Mouse (Mus musculus) gastrocnemius, postnatal 14 days (tissue): ENCODE measurements around the gene Vps35l. TPM values are rescaled to one million over a fixed set of nuclear protein-coding genes. Genes with fewer than 3 reads are reported as not detected.

Experiments
- DNase-seq: peaks from one replicate; pipeline ENCODE4 v3.0.0; 2021; ENCODE audit warnings: mixed read lengths
- intact Hi-C: fragments of 180-260 bp; cut with DNase I; formaldehyde crosslinking; loops from one replicate; pipeline ENCODE4 v1.15.1; 2025; ENCODE audit warnings: low total_unique reads
- total RNA-seq, 2 experiments: library from RNA; stranded (reverse); gene quantifications; 2 replicates each; pipeline ENCODE4 v1.2.3; 2021

The Vps35l gene
- total RNA-seq, 2 experiments from 2014 or later = 21.2 to 24.2 TPM

DNA sequence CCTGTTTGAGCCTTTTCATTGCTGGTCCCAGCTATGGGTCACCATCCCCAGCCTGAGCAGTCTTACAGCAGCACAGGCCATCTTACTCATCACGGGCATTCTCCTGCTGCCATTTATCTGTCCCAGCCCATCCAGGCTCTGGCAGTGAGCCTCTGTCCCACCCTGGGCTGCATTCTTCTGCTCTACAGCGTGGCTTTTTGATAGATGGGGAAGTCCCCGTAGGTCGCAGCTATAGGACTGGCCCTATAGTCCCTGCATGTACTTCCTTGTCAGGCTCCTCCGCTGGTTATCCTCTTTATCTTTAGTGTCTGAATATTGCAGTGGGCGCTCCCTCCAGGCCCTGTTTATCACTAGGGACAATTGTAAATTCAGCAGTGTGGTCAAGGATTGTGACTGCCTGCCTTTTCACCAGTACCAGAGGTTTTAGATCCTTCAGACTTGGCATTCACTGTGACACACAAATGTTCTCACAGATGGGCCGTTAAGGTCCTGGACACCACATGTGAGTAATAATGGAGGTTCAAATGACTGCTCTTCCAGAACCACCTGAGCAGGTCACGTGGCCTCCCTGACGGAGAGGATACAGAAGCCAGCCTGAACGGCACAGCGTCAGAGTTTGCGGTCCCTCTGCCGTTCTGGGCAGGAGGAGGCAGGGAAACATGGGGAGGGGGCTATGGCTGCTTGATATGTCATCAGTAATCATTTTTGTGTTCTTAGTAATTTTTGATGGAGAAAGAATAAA is 11.0 kb upstream of the Vps35l start:
- intact Hi-C loops = no loop called here
- DNase-seq = no peak

DNA sequence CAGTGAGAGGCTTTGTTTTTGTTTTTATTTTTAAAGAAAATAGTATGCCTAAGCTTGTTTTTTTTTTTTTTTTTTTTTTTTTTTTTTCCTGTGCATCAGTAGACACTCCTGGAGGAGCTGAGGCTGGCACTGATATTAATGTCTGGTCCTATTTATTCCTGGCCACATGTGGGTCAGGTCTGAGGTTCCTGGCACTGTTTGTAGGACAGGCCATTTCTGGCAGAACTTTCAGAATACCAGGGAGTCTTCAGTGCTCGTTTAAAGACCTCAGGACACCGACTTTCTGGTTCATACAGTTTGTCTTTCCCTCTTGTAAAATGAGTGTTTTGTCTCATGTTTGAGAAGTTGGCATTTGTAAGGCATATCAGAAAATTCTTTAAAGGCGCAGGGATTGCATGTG is 8.2 kb upstream of the Vps35l start:
- DNase-seq = no peak
- intact Hi-C loops = no loop called here

DNA sequence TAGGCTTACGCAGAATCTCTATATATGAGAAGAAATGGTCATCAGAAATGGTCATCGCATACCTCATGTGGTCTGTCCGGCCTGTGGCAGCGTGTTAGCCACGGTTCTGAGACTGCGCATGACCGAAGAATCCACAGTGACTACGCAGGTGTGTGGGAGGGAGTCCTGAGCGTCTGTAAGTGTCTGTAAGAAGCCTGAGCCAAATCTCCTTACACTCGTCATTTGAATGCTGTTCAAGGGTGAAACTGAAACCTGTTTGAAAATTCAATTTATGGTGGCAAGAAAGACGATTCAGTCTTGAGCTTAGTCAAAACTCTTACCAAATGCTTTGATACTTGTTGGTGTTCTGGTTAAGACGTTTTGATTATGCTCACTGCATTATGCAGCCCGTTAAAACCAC is 6.8 kb upstream of the Vps35l start:
- intact Hi-C loops = no loop called here

DNA sequence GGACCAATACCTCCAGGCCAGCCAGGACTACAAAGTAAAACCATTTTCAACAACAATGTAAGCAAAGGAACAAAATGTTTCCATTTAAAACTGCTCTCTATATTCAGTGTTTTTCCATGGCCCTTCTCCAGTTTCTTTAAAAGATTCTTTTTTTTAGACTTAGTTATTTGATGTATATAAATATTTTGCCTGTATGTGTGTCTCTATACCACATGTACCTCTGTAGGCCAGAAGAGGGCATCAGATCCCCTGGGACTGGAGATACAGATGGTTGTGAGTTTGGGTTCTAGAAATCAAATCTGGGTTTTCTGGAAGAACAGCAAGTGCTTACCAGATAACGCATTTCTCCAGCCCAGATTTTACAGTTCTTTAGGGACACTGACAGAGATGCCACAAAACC is 1.3 kb upstream of the Vps35l start:
- intact Hi-C loops = no loop called here

More for the DNA sequence above, 6.8 kb upstream of the Vps35l start:
- no peak for DNase-seq

DNA sequence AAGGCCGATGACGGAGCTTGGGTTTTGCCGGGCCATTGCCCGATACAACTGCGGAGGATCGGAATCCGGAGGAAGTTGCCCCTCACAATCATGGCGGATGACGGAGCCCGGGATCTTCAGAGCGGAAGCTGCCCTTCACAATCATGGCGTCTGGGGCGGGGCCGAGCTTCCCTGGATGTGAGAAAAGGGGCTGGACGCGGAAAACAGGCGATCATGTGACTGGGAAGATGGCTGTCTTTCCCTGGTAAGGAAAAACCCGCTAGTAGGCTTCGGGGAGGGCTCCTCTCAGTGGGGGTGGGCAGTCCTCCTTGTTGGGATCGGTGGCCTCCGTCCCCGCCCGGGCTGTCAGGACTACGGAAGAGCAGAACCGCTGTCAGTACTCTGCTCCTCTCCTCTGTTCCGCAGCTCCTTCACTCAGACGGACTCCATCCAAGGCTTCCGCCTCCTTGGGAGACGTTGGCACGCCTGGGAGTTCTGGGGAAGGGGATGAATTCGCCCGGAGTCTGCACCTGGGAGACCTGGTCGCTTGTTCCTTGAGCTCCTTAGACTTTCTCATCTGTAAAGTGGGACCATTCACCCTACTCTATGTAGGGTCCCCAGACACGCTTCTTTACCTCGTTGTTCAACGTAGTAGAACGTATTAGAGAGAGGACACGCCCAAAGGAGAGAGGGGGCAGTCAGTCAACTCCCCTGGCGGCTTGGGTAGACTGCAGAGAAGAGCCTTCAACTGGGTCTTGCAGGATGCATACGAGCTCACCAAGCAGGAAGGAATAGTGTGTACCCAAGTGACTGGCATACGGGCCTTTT is 709 bp downstream of the Vps35l start:
- intact Hi-C loops = no loop called here
- DNase-seq = peak; percentile 98

More for the DNA sequence above, 1.3 kb upstream of the Vps35l start:
- no peak for DNase-seq

DNA sequence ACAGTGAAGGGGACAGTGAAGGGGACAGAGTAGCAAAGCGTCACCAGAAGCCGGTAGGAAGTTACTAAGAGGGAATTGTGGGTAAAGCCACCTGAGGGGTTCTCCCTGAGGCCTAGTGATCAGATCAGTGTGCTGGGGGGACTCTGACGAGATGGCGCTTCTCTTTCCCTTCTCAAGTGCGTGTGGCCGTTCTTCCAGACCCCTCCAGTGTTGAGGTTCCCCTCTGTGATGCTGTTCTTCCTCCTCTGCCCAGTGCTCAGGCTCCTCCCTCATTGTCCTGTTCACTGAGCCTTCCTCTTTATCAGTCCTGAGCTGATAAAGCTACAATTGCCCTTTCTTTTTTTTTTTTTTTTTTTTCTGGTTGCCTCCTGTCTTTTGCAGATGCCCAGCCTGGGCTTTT is 2.3 kb downstream of the Vps35l start:
- intact Hi-C loops = no loop called here

DNA sequence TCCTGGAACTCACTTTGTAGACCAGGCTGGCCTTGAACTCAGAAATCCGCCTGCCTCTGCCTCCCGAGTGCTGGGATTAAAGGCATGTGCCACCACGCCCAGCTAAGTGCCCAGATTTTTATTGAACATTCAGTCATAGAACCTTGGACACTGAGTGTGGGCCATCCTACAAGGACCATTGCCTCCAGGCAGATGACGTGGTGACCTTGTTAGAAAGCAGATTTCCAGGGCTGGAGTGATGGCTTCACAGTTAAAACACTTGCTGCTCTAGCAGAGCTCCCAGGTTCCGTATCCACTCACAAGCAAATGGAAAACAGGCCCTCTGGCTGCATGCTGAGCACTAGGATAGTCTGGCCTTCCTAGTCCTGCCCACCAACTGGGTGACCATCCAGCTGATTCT is 4.7 kb downstream of the Vps35l start:
- no peak for DNase-seq
- intact Hi-C loops = no loop called here

More for the DNA sequence above, 2.3 kb downstream of the Vps35l start:
- no peak for DNase-seq

DNA sequence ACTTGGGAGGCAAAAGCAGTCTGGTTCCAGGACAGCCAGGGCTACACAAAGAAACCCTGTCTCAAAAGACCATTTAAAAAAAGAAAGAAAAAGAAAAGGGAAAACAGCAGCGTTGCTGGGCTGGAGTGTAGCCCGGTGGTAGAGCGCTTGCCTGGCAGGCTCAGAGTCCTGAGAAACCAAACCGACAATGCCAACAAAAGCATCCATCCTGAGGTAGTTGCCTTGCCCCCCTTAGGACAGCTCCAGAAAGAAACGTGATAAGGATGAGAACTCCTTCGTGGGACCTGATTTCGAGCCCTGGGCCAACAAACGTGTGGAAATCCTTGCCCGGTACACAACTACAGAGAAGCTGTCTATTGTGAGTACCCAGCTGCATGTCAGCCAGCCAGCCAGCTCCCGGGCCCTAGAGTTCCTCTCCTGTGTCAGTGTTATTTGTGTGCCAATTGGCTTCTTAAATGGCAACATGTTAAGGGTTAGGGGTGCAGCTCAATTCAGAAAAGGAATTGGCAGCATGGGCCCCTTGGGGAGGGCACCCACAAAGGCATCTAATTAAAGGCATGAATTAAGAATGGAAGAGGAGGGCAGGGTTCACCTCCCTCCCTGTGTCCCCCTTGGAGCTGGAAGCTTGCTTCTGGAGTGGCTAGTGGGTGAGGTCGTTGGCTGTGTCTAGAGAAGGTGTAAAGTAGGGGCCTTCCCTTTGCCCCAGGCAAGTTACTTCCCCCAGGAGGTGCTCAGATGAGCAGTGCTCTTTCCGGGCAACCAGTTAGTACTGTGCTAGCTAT is 8.1 kb downstream of the Vps35l start:
- no peak for DNase-seq
- intact Hi-C loops = no loop called here

DNA sequence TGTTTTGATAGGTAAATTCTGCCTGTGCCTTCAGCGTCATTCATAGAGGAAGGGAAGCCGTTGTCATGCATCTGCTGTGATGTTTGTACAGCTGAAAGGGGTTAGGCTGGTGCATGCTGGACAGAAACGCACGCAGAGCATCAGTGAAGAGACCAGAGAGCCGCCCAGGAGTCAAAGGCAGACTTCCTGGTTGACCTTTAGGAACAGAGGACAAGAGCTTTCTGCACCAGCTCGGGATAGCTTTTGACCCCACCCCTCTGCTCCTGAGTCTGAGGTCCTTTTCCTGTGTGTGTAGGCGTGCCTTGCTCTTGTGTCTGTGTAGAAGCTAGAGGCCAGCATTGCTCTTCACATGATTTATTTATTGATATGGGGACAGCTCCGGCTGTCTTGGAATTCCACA is 9.7 kb downstream of the Vps35l start:
- intact Hi-C loops = no loop called here
- DNase-seq = no peak

DNA sequence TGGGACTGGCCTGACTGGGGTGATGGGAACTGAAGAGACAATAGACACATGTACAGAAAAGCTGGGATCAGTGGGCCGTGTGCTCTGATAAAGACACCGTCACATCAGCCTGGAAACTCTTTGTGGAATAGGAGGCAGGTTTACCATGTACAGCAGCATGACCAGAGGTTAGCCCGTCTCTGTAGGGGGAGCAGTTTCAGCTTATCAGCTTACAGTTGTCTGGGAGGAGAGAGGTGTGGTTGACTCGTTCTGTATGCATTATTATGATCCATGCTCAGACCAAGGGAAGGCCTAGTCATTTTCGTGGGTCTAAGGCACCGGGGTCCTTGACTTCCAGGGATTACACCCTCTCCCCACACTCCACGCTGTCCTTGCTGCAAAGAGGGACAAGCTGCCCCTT is 11.6 kb downstream of the Vps35l start:
- DNase-seq = no peak
- intact Hi-C loops = no loop called here

DNA sequence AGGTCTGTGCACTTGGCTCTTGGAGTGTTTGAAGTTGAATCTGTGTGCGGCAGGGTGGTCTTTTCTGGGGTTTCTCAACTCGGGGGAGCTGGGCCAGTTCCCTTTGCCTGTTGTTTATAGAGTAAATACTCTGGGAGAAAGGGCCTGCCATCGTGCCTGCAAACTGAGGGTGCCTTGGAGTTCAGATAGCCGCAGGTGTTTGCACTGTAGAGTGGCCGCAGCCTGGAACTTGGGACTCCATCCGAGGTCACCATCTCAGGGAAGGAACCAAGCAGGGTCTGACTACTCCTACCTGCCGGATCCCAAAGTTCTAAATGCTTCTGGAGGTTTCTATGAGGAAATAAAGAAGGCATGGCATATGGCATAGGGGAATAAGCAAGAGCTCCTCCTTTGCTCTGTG is 15.7 kb downstream of the Vps35l start:
- DNase-seq = no peak
- intact Hi-C loops = no loop called here

DNA sequence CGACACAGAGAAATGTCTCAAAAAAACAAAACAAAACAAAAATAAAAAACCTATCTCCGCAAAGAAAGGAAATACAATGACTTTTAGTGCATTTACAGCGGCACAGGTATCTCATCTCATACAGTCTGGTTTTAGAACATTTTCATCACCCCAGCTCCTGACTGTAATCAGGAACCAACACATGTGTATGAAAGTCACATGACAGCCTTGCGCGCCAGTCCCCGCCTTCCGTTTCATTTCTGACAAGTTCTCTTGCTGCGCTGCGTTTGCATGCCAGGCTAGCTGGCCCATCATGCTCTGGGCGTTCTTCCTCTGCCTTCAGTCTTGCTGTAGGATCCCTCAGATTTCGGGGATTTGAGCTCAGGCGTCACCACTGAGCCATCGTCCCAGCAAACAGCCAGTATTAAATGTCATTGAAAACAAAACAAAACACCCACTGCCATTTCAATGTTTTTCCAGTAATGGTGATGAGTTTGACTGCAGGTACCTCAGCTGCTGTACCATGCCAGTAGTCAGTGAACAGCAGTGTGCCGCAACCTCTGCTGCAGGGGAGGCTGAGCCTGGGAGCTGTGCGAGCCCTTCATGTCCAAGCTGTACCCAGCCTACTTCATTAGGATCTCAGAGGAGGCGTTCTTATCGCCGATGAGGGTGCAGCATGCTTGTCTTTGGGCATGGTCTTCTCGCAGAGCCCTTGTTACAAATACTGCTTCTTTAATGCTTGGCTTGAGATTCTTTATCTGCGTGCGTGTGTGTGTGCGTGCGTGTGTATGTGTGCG is 16.7 kb downstream of the Vps35l start:
- intact Hi-C loops = no loop called here
- no peak for DNase-seq

DNA sequence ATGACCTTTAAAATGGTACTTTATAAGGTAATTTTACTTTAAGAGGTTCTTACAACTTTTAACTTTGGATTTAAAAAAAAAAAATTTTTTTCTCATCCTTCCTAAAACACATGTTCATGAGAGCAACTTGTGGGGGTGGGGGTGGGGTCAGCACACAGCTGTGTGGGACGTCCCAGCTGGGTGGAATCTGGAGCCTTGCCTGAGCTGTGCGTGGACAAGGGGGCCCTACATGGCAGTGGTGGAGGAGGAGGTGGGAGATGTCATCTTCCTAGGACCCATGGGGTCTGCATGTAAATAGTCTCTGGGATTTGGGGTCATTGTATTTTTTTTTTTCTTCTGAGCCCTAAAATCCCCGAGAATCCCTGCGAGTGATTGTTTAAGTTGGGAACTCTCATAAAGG is 18.3 kb downstream of the Vps35l start:
- DNase-seq = peak; percentile 42
- intact Hi-C loops = no loop called here

DNA sequence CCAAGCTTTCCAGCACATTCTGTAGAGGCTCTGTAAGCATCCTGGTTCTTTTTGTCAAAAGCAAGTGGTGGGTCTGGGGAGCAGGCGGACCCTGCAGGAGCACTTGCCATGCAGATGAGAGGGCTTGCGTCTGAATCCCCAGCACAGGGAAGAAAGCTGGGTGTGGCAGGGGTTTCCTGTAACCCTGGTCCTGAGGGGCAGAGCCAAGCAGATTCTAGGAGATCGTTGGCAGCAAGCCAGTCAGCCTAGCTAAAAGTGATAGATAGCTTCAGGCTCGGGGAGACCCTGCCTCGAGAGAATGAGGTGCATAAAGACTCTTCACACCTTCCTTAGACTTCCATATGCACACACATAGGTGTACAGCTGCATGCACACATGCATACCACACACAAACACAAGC is 19.3 kb downstream of the Vps35l start:
- intact Hi-C loops = no loop called here
- no peak for DNase-seq

DNA sequence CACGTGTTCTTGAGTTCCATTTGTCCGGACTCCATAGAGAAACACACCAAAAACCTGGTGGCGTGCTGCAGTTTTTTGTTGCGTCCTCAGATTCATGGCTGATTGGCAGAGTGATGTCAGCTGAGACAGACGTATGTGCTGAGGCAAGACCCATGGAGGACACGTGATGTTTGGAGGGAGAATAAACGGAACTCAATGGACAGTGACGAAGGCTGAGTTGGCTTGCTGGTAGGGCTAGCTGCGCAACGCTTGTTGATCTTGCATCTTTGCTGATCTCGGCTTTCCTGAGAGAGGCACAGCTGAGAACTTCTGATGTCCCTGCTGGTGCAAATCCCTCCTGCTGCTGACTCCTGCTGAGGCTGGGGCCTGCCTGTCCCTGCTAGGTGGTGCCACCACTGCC is 23.9 kb downstream of the Vps35l start:
- no peak for DNase-seq
- intact Hi-C loops = loop anchor here (2.0 to 10.0 kb wide), 2 partner anchors 81 to 233 kb away; no protein-coding TSS in a partner anchor

DNA sequence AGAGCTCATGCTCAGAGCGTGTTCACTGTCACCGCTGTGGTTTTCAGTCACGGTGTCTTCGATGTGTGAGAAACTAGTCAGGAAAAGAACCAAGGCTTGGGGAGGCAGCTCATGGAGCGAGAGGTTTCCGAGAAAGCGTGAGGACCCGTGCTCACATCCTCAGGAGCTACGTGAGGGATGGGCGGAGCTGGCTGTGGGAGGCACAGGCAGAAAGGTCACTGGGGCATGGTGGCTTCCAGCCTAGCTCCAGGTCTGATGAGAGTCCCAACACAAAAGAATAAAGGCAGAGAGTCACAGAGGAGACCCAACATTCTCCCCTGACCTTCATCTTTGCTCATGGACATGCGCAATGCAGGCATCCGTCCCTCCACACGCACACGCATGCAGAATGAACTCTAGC is 24.7 kb downstream of the Vps35l start:
- no peak for DNase-seq
- intact Hi-C loops = loop anchor here (10.0 kb wide), 1 partner anchor 80 kb away; no protein-coding TSS in a partner anchor

DNA sequence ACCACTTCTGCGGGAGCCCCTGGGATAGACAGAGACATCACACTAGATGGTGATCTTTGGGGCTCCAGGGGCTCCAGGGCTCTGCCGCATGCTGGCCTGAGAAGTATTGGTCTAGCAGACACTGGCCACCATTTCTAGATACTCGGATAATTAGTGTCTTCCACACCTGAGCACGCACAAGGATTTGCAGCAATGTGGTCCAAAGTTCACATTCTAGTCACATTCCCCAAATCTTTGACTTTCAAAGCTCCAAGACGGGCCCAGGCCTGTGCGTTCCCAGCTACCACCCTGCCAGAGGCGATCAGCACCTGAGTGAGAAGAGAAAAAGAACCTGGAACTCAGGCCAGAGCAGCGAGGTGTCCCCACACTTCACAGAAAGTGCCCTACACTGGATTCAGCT is 25.6 kb downstream of the Vps35l start:
- DNase-seq = no peak
- intact Hi-C loops = loop anchor here (10.0 kb wide), 1 partner anchor 79 kb away; no protein-coding TSS in a partner anchor

DNA sequence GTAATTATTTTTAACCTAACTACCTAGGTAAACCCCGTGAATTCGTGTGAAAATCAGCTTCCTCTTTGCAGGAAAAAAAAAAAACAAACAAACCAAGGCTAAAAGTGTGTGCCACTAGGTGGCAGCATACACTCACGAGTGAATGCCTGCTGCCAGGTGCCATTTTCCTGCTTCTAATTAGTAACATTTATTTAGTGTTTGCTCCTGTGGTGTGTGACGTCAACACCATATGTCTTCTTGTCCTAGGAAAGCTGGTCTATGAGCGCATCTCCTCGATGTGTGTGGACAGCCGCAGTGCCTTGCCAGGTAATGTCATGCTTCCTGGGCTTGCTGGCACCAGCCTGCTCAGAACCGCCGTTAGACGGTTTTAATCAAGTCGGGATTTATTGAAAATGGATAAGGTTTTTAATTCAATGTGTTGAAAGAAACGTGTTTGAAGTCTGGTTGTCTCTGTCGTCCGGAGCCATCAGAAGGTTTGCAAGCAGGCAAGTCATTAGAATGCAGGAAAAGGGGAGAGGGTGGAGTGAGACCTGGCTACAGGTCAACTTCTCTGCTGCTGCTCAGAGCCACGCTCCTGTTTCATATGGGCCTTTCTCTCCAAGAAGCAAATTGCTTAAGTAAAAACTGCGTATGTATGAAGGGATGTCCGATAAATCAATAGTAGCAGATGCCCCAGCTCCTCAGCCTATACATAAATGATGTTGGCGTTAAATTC is 26.2 kb downstream of the Vps35l start:
- intact Hi-C loops = loop anchor here (10.0 kb wide), 1 partner anchor 79 kb away; no protein-coding TSS in a partner anchor
- peak; percentile 23 for DNase-seq

DNA sequence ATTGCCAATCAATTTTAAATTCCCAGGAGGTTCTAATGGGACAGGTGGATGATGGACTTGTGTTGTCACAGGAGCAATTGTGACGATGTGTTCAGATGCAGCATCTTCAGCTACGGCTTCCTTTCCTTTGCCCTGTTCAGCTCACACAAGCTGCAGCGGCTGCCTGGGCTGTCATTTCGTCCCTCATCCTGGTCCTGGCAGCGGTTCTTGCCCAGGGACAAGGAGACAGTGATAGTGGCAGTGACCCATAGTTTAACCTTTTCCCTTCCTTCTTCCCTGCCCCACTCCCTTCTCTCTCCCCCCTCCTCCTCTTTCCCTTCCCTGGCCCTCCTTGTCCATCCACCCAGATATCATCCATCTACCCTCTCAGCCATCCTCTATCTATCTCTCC is 26.8 kb downstream of the Vps35l start:
- intact Hi-C loops = loop anchor here (10.0 kb wide), 1 partner anchor 78 kb away; no protein-coding TSS in a partner anchor
- DNase-seq = no peak
